Mouse (Mus musculus) forebrain, postnatal 0 days (tissue): ENCODE data around the gene Gpr12. TPM values are rescaled to one million over a fixed set of nuclear protein-coding genes. Genes with fewer than 3 reads are reported as not detected.
"Not testable (repeated sequence)": the region's sequence is repeated elsewhere in the genome, so short reads cannot be mapped to it uniquely, and the experiment has no call there.

Source experiments
- ATAC-seq: fragments of 200-750 bp; cut with Nextera tagmentation; 2 replicates; pipeline ENCODE4 v1.8.0; 2017; ENCODE audit warnings: mild to moderate bottlenecking, moderate library complexity
- DNase-seq: peaks from one replicate; pipeline ENCODE4 v3.0.0-alpha.2; 2015
- H3K27ac ChIP-seq: fragments of 300-500 bp; sonication (generic); 2 replicates; pipeline ENCODE4 v1.5.1; 2014; ENCODE audit warnings: low read depth, mild to moderate bottlenecking, antibody characterized with exemption, low read length, moderate library complexity, mixed read lengths
- H3K27me3 ChIP-seq: fragments of 300-500 bp; sonication (generic); 2 replicates; pipeline ENCODE4 v1.6.1; 2014; ENCODE audit warnings: mild to moderate bottlenecking, low read length, mixed read lengths; ENCODE audit not compliant: insufficient read depth
- H3K36me3 ChIP-seq: fragments of 300-500 bp; sonication (generic); 2 replicates; pipeline ENCODE4 v1.6.1; 2014; ENCODE audit warnings: mild to moderate bottlenecking, moderate library complexity; ENCODE audit not compliant: insufficient read depth
- H3K4me1 ChIP-seq: fragments of 300-500 bp; sonication (generic); 2 replicates; pipeline ENCODE4 v1.6.1; 2014; ENCODE audit warnings: antibody characterized with exemption; ENCODE audit not compliant: insufficient read depth
- H3K4me2 ChIP-seq: fragments of 300-500 bp; sonication (generic); 2 replicates; pipeline ENCODE4 v1.6.1; 2014; ENCODE audit warnings: low read depth, mild to moderate bottlenecking, moderate library complexity
- H3K4me3 ChIP-seq: fragments of 300-500 bp; sonication (generic); 2 replicates; pipeline ENCODE4 v1.5.1; 2014; ENCODE audit warnings: low read depth, low read length, mixed read lengths
- H3K9ac ChIP-seq: fragments of 300-500 bp; sonication (generic); 2 replicates; pipeline ENCODE4 v1.6.1; 2014; ENCODE audit warnings: mild to moderate bottlenecking
- H3K9me3 ChIP-seq: fragments of 300-500 bp; sonication (generic); 2 replicates; pipeline ENCODE4 v1.6.1; 2016; ENCODE audit warnings: low read length
- CTCF ChIP-seq: sonication (generic); IDR thresholded peaks from 2 replicates; pipeline ENCODE4 v1.5.1; 2016; ENCODE audit warnings: antibody characterized with exemption, control low read depth, low read depth
- WGBS: fragments of 180-500 bp; shearing (Covaris S2); extraction: QIAGEN DNeasy Blood & Tissue Kit; methylation state at CpG from one replicate; pipeline ENCODE4 v1.1.7; 2014; 5-methylcytosine and 5-hydroxymethylcytosine counted together
- polyA plus RNA-seq: library from polyadenylated mRNA; unstranded; fragments of >200 nt; fragmentation: Nextera tagmentation; extraction: Ambion mirVana; gene quantifications from 2 replicates; pipeline ENCODE4 v1.2.1, GENCODE M21; 2015
- total RNA-seq: library from RNA; depleted of rRNA; stranded (reverse); fragments of >200 nt; gene quantifications from 2 replicates; pipeline ENCODE4 v1.2.3, GENCODE M21; 2014; rRNA removed

Gene Gpr12
- total and polyA plus RNA-seq, 2 experiments from 2014 or later = 42.8 to 50.9 TPM

GRCm38 (mm10) chr5:146567054-146567453 is 18.0 kb downstream of the Gpr12 start:
- no peak for DNase-seq
- H3K4me2 ChIP-seq = no peak overlapping the region
- TF ChIP-seq CTCF = peak; percentile 46
- H3K27me3 ChIP-seq = no peaks in the 10 kb centered on the region
- no peak overlapping the region for H3K27ac ChIP-seq
- WGBS = 62% methylated on average over 4 of the region's 4 CpGs
- no peaks in the 10 kb centered on the region for H3K9me3 ChIP-seq
- no peak for ATAC-seq
- H3K36me3 ChIP-seq = no peaks in the 10 kb centered on the region
- no peak overlapping the region for H3K9ac ChIP-seq
- no peak overlapping the region for H3K4me3 ChIP-seq
- H3K4me1 ChIP-seq = no peaks in the 10 kb centered on the region

- WGBS = 94% methylated on average over 1 of the region's 1 CpGs
- no peaks in the 10 kb centered on the region for H3K27me3 ChIP-seq
- H3K4me2 ChIP-seq = no peak overlapping the region
- ATAC-seq = no peak
- H3K36me3 ChIP-seq = no peaks in the 10 kb centered on the region
- DNase-seq = no peak
- no peak overlapping the region for H3K9ac ChIP-seq
- no peak overlapping the region for H3K27ac ChIP-seq
- no peak overlapping the region for H3K4me3 ChIP-seq
- no peaks in the 10 kb centered on the region for H3K9me3 ChIP-seq
- H3K4me1 ChIP-seq = no peaks in the 10 kb centered on the region
- no peak for TF ChIP-seq CTCF
Measured at GRCm38 (mm10) chr5:146564259-146564658, 20.8 kb downstream of the Gpr12 start.

GRCm38 (mm10) chr5:146555836-146556235 is 29.2 kb downstream of the Gpr12 start, which contains the start of gene Gm3415:
Gene Gm3415, plus strand, starts transcription at chr5:146556136.
- not testable (repeated sequence) for H3K4me3 ChIP-seq, H3K4me2 ChIP-seq, H3K27me3 ChIP-seq, DNase-seq, H3K27ac ChIP-seq, H3K36me3 ChIP-seq, H3K9me3 ChIP-seq, H3K4me1 ChIP-seq, ATAC-seq, H3K9ac ChIP-seq
- WGBS = no CpG with 5 or more reads among the region's 3 CpGs

- H3K4me3 ChIP-seq, H3K9me3 ChIP-seq, H3K36me3 ChIP-seq, H3K9ac ChIP-seq, H3K4me2 ChIP-seq, DNase-seq, H3K27me3 ChIP-seq, H3K4me1 ChIP-seq, ATAC-seq, H3K27ac ChIP-seq: not testable (repeated sequence)
- WGBS = 89% methylated on average over 3 of the region's 3 CpGs
Measured at GRCm38 (mm10) chr5:146537347-146537746, 47.7 kb downstream of the Gpr12 start, which contains the start of gene Gm3409. Gene Gm3409, plus strand, starts transcription at chr5:146537647.

Other genes starting within 250 kb of the Gpr12 start
- gene Wasf3, start 200.3 kb downstream of the Gpr12 start, total RNA-seq = 26.8 and 33.0 TPM in 2 replicates
- gene Wasf3, start 200.3 kb downstream of the Gpr12 start, polyA plus RNA-seq = 11.7 and 14.3 TPM in 2 replicates
- gene Gm6408, start 103.3 kb downstream of the Gpr12 start, total RNA-seq = not detected in 2 replicates
- not detected in 2 replicates for gene Gm6408, start 103.3 kb downstream of the Gpr12 start, polyA plus RNA-seq
- not detected in 2 replicates for gene Gm6370, start 93.9 kb downstream of the Gpr12 start, total RNA-seq
- not detected in 2 replicates for gene Gm6370, start 93.9 kb downstream of the Gpr12 start, polyA plus RNA-seq
- gene 4930449I24Rik, start 82.8 kb downstream of the Gpr12 start, total RNA-seq = not detected in 2 replicates
- gene 4930449I24Rik, start 82.8 kb downstream of the Gpr12 start, polyA plus RNA-seq = not detected in 2 replicates
- not detected in 2 replicates for gene Gm3402, start 71.1 kb downstream of the Gpr12 start, total RNA-seq
- not detected in 2 replicates for gene Gm3402, start 71.1 kb downstream of the Gpr12 start, polyA plus RNA-seq
- gene Gm3404, start 59.4 kb downstream of the Gpr12 start, total RNA-seq = not detected in 2 replicates
- not detected in 2 replicates for gene Gm3404, start 59.4 kb downstream of the Gpr12 start, polyA plus RNA-seq
- gene Gm3409, start 47.6 kb downstream of the Gpr12 start, total RNA-seq = not detected in 2 replicates
- gene Gm3409, start 47.6 kb downstream of the Gpr12 start, polyA plus RNA-seq = not detected in 2 replicates
- not detected in 2 replicates for gene Gm3415, start 29.1 kb downstream of the Gpr12 start, total RNA-seq
- not detected in 2 replicates for gene Gm3415, start 29.1 kb downstream of the Gpr12 start, polyA plus RNA-seq
- gene Usp12, start 209.8 kb upstream of the Gpr12 start, total RNA-seq = 27.9 and 31.1 TPM in 2 replicates
- 13.7 and 16.2 TPM in 2 replicates for gene Usp12, start 209.8 kb upstream of the Gpr12 start, polyA plus RNA-seq
- 330 and 390 TPM in 2 replicates for gene Rpl21, start 247.7 kb upstream of the Gpr12 start, total RNA-seq
- 375 and 447 TPM in 2 replicates for gene Rpl21, start 247.7 kb upstream of the Gpr12 start, polyA plus RNA-seq